Mouse (Mus musculus) forebrain, embryonic 16.5 days (tissue): ENCODE measurements around the gene Acad11. TPM values are rescaled to one million over a fixed set of nuclear protein-coding genes. Genes with fewer than 3 reads are reported as not detected.

Experiments used
- ATAC-seq: fragments of 200-750 bp; cut with Nextera tagmentation; 2 replicates; pipeline ENCODE4 v1.8.0; 2017; ENCODE audit warnings: mild to moderate bottlenecking, moderate library complexity
- H3K27ac ChIP-seq: fragments of 300-500 bp; sonication (generic); 2 replicates; pipeline ENCODE4 v1.5.1; 2014; ENCODE audit warnings: low read length, control low read depth
- H3K27me3 ChIP-seq: fragments of 300-500 bp; sonication (generic); replicated peaks from 2 replicates; pipeline ENCODE4 v1.6.1; 2014; ENCODE audit warnings: low read length; ENCODE audit not compliant: control insufficient read depth, insufficient read depth
- H3K36me3 ChIP-seq: fragments of 300-500 bp; sonication (generic); 2 replicates; pipeline ENCODE4 v1.6.1; 2014; ENCODE audit not compliant: control insufficient read depth, insufficient read depth
- H3K4me1 ChIP-seq: fragments of 300-500 bp; sonication (generic); replicated peaks from 2 replicates; pipeline ENCODE4 v1.6.1; 2014; ENCODE audit warnings: low read length; ENCODE audit not compliant: control insufficient read depth, insufficient read depth
- H3K4me2 ChIP-seq: fragments of 300-500 bp; sonication (generic); 2 replicates; pipeline ENCODE4 v1.6.1; 2014; ENCODE audit warnings: mild to moderate bottlenecking, low read length, control low read depth
- H3K4me3 ChIP-seq: fragments of 300-500 bp; sonication (generic); replicated peaks from 2 replicates; pipeline ENCODE4 v1.5.1; 2014; ENCODE audit warnings: mild to moderate bottlenecking, low read length, control low read depth
- H3K9ac ChIP-seq: fragments of 300-500 bp; sonication (generic); replicated peaks from 2 replicates; pipeline ENCODE4 v1.6.1; 2014; ENCODE audit warnings: low read depth, low read length, control low read depth
- H3K9me3 ChIP-seq: fragments of 300-500 bp; sonication (generic); 2 replicates; pipeline ENCODE4 v1.6.1; 2016; ENCODE audit warnings: low read length; ENCODE audit not compliant: control insufficient read depth
- WGBS: fragments of 180-500 bp; shearing (Covaris S2); extraction: QIAGEN DNeasy Blood & Tissue Kit; methylation state at CpG from one replicate; pipeline ENCODE4 v1.1.7; 2014; 5-methylcytosine and 5-hydroxymethylcytosine counted together
- polyA plus RNA-seq: library from polyadenylated mRNA; unstranded; fragments of >200 nt; fragmentation: Nextera tagmentation; extraction: Ambion mirVana; gene quantifications from 2 replicates; pipeline ENCODE4 v1.2.1, GENCODE M21; 2015

Acad11 gene
- polyA plus RNA-seq, 1 experiment from 2014 or later, result 6.0 TPM

GRCm38 (mm10) chr9:104101458-104101857, 38.3 kb downstream of the Acad11 start:
- no peaks in the 10 kb centered on the region for H3K9me3 ChIP-seq
- H3K4me2 ChIP-seq, result no peak overlapping the region
- H3K27me3 ChIP-seq, result no peaks in the 10 kb centered on the region
- no peak for ATAC-seq
- H3K4me1 ChIP-seq, result no peaks in the 10 kb centered on the region; the same call in 1 of the 2 replicates
- H3K9ac ChIP-seq, result no peak overlapping the region
- no peak overlapping the region for H3K27ac ChIP-seq
- H3K4me3 ChIP-seq, result no peak overlapping the region
- WGBS, result 12% methylated on average over 3 of the region's 3 CpGs
- no peaks in the 10 kb centered on the region for H3K36me3 ChIP-seq

- Histone ChIP-seq H3K36me3 (no peaks in the 10 kb centered on the region), H3K27ac (no peak overlapping the region), H3K4me3 (no peak overlapping the region), H3K9me3 (no peaks in the 10 kb centered on the region), H3K4me2 (no peak overlapping the region), H3K4me1 (no peaks in the 10 kb centered on the region; the same call in 1 of the 2 replicates), H3K27me3 (no peaks in the 10 kb centered on the region), H3K9ac (no peak overlapping the region)
- no peak for ATAC-seq
- 25% methylated on average over 6 of the region's 6 CpGs for WGBS
Measured at GRCm38 (mm10) chr9:104102301-104102700, 39.1 kb downstream of the Acad11 start.

- H3K4me2 ChIP-seq, result no peak overlapping the region
- H3K36me3 ChIP-seq, result no peaks in the 10 kb centered on the region
- H3K9me3 ChIP-seq, result no peaks in the 10 kb centered on the region
- 16% methylated on average over 2 of the region's 2 CpGs for WGBS
- H3K4me3 ChIP-seq, result no peak overlapping the region
- no peaks in the 10 kb centered on the region for H3K27me3 ChIP-seq
- no peaks in the 10 kb centered on the region; the same call in 1 of the 2 replicates for H3K4me1 ChIP-seq
- H3K27ac ChIP-seq, result no peak overlapping the region
- no peak overlapping the region for H3K9ac ChIP-seq
- ATAC-seq, result no peak
Measured at GRCm38 (mm10) chr9:104102901-104103300, 39.7 kb downstream of the Acad11 start.

DNA sequence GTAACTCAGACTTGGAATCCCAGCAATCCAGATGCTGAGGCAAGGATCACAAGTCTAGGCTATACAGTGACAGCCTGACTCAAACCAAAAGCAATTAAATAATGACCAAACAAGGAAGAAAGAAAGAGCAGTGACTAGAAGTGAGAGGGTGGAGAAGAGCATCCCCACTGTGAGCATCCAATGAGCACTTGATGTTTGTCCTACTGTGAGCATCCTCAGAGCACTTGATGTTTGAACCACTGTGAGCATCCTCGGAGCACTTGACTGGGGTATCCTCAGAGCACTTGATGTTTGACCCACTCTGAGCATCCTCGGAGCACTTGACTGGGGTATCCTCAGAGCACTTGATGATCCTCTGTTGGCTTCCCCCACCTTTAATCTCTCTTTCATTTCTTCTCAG, 41.8 kb downstream of the Acad11 start:
- ATAC-seq, result no peak
- 79% methylated on average over 2 of the region's 2 CpGs for WGBS
- Histone ChIP-seq H3K4me3 (no peak overlapping the region), H3K27ac (no peak overlapping the region), H3K36me3 (no peaks in the 10 kb centered on the region), H3K27me3 (no peaks in the 10 kb centered on the region), H3K9me3 (no peaks in the 10 kb centered on the region), H3K4me2 (no peak overlapping the region), H3K9ac (no peak overlapping the region), H3K4me1 (no peaks in the 10 kb centered on the region; the same call in 1 of the 2 replicates)

DNA sequence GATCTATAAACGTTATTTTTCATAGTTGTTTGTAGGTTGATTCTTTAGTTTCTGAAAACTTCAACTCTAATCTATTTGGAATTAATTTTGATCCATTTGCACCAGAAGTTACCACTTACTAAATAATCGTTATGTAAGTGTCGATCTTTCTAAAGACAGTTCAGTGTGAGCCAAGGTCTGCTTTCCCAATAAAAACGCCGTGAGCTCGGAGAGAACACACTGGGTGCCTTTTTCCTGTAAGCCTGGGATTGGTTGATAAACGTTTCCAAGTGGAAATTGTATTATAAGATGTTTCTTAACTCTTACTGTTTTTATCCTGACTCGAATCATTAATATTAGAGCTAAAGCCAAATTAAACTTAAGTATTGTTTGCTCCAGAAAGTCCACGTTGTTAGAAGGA, 43.8 kb downstream of the Acad11 start:
- ATAC-seq, result no peak
- no peaks in the 10 kb centered on the region for H3K27me3 ChIP-seq
- no peaks in the 10 kb centered on the region; the same call in 1 of the 2 replicates for H3K4me1 ChIP-seq
- no peak overlapping the region for H3K9ac ChIP-seq
- no peaks in the 10 kb centered on the region for H3K36me3 ChIP-seq
- no peak overlapping the region for H3K4me2 ChIP-seq
- 81% methylated on average over 9 of the region's 9 CpGs for WGBS
- H3K9me3 ChIP-seq, result peaks cover 4% of the 10 kb centered on the region; the same call in 1 of the 2 replicates
- no peak overlapping the region for H3K27ac ChIP-seq
- no peak overlapping the region for H3K4me3 ChIP-seq

DNA sequence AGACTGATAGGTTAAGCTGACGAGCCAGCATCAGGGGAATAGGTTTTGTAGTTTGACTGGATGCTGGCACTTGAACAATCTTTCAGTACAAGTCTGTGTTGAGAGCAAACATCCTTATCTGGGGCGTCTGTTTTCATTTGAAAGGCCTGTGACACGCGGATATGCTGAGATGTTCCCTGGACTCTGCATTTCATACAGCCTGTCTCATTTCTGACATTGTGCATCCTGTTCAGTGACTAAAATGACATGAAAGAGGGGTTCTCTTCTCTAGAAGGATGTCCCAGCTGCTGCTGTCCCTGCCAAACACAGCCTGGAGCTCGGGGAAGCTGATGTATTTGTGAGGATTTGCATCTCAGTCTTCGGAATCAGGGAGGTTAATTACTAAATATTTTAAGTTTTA, 44.3 kb downstream of the Acad11 start:
- Histone ChIP-seq H3K4me1 (no peaks in the 10 kb centered on the region; the same call in 1 of the 2 replicates), H3K9ac (no peak overlapping the region), H3K27ac (no peak overlapping the region), H3K4me2 (no peak overlapping the region), H3K27me3 (no peaks in the 10 kb centered on the region), H3K36me3 (no peaks in the 10 kb centered on the region), H3K4me3 (no peak overlapping the region), H3K9me3 (peaks cover 5% of the 10 kb centered on the region; the same call in 1 of the 2 replicates)
- 83% methylated on average over 6 of the region's 6 CpGs for WGBS
- no peak for ATAC-seq

DNA sequence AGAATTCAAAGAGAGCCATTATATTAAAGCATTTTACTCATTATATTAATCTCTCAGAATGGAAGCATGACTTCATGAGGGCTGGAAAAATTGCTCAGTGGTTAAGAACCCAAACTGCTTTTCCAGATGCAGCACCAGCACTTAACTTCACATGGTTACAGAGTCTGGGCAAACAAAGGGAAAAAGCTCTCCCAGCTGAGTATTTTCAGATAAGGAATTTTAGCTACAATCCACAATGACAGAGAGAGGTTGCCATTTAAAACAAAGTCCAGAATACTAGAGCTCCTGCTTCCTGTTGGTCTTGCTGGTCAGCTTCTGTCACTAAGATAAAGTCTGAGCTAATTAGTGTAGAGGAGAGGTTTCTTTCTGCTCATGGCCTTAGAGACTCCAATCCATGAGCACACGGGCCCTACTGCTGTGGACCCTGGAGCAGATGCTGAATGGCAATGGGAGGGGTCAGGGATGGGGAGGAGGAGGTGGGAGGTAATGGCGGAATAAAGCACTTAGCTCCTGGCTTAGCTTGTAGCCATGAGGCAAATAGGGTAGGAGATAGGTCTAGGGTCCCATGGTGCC, 45.5 kb downstream of the Acad11 start:
- no peak overlapping the region for H3K27ac ChIP-seq
- WGBS, result 66% methylated on average over 2 of the region's 2 CpGs
- H3K4me3 ChIP-seq, result no peak overlapping the region
- H3K36me3 ChIP-seq, result no peaks in the 10 kb centered on the region
- H3K4me2 ChIP-seq, result no peak overlapping the region
- H3K27me3 ChIP-seq, result no peaks in the 10 kb centered on the region
- no peak overlapping the region for H3K9ac ChIP-seq
- no peaks in the 10 kb centered on the region for H3K4me1 ChIP-seq
- ATAC-seq, result no peak
- peaks cover 5% of the 10 kb centered on the region; the same call in 1 of the 2 replicates for H3K9me3 ChIP-seq

GRCm38 (mm10) chr9:104109151-104109550, 46.0 kb downstream of the Acad11 start:
- H3K27me3 ChIP-seq, result no peaks in the 10 kb centered on the region
- no peaks in the 10 kb centered on the region for H3K36me3 ChIP-seq
- H3K27ac ChIP-seq, result no peak overlapping the region
- ATAC-seq, result no peak
- H3K4me1 ChIP-seq, result no peaks in the 10 kb centered on the region
- no peak overlapping the region for H3K4me2 ChIP-seq
- no peak overlapping the region for H3K9ac ChIP-seq
- H3K9me3 ChIP-seq, result peaks cover 5% of the 10 kb centered on the region; the same call in 1 of the 2 replicates
- WGBS, result 95% methylated on average over 5 of the region's 5 CpGs
- H3K4me3 ChIP-seq, result no peak overlapping the region

DNA sequence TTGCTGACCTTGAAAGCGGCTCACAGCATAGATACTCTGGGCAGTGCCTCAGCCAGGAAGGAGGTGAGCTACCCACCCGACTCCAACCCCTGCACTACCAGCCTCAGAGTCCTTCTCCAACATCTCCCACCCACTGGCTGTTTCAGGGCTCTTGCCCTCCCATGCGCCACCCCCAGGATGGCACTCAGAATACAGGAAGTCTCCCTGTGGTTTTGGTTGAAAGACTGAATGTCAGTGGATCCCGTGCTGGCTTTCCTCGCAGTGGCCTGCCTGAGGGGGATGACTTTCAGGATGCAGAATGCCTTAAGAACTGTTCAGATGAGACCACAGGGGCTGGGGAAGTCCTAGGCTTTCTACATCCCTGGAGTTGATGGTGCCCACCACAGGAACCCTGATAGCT, 59.9 kb downstream of the Acad11 start:
- H3K36me3 ChIP-seq, result no peaks in the 10 kb centered on the region
- H3K4me2 ChIP-seq, result no peak overlapping the region
- H3K4me3 ChIP-seq, result no peak overlapping the region
- peaks cover 14% of the 10 kb centered on the region for H3K4me1 ChIP-seq
- H3K27me3 ChIP-seq, result no peaks in the 10 kb centered on the region
- no peak overlapping the region for H3K27ac ChIP-seq
- no peak overlapping the region for H3K9ac ChIP-seq
- ATAC-seq, result no peak
- H3K9me3 ChIP-seq, result no peaks in the 10 kb centered on the region
- WGBS, result 77% methylated on average over 5 of the region's 5 CpGs

DNA sequence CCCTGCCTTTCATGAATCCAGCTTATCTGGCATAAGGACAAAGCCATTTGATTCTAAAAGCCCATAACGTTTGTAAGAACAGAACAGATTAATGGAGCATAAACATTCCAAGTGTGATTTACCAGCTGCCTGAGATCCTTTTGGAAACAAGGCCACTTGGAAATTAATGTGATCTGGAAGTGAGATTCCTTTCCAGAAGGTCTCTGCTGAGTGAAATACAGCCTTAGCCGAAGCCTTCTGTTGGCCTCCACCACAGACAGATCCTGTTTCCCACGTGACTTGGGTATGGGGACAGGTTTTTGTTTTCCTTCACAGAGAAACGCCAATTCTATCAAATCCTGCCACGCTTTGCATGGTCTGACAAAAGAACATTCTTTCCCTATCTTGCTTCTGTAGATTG, 60.4 kb downstream of the Acad11 start:
- Histone ChIP-seq H3K27ac (no peak overlapping the region; the same call in 1 of the 2 replicates), H3K9ac (no peak overlapping the region), H3K4me1 (peaks cover 18% of the 10 kb centered on the region), H3K9me3 (no peaks in the 10 kb centered on the region), H3K36me3 (no peaks in the 10 kb centered on the region), H3K27me3 (no peaks in the 10 kb centered on the region), H3K4me2 (no peak overlapping the region), H3K4me3 (no peak overlapping the region)
- 20% methylated on average over 5 of the region's 5 CpGs for WGBS
- no peak for ATAC-seq
